Mouse (Mus musculus) lung, postnatal 10 days (tissue): ENCODE measurements around the gene Olfr1391.
"Not testable (repeated sequence)": the region's sequence is repeated elsewhere in the genome, so short reads cannot be mapped to it uniquely, and the experiment has no call there.

ENCODE experiments used
- DNase-seq: peaks from one replicate; pipeline ENCODE4 v3.0.0; 2021

Olfr1391 gene

GRCm38 (mm10) chr11:49322442-49322841 is at the start of gene Olfr1391:
Gene Olfr1391, plus strand, starts transcription at chr11:49322742.
- no peak for DNase-seq

DNA sequence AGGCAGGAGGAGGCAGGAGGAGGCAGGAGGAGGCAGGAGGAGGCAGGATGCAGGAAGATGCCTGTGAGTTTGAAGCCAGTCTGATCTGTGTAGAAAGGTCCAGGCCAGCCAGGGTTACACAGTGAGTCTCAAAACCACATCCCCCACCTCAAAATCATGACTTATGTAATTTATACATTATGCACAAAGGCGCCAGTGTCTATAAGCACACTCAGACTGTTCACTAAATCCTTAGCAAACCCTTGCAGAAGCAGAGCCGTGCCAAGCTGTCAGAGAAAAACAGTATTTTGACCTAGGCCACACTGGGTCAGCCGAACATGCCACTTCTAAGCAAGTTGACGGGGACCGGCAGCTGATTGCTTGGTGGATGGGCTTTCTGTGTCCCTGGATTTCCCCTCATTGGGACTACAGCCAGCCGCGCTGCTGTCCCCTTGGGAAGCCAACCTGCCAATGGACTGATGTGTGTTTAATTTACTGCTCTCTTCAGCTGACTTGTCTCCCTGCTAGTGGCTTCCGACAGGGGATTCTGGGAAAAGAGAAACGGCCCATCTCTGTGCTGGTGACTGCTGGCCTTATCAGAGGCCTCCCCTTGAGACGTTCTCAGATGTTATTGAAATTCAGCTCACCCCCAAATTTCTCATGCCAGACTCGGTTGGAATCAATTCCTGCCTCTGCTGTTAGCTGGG is 48.6 kb upstream of the Olfr1391 start:
- no peak for DNase-seq

DNA sequence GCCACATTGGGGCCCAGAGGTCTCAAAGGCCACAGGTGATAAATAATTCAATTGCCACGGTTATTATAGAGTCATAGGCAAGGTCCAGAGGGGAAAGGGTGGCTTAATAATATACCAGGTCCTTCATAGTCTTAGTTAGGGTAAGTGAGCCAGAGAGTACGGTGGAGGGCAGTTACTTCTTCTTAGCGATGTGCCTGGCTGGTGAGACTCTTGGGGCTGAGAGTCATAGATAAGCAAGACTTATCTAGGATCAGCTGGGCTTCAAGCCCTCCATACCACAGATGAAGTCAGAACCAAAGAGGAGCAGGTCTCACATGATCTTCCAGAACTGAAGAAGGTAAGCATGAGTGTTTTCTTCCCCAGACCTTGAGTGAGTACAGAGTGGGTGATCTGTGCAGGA is 44.3 kb upstream of the Olfr1391 start, which contains the start of gene Olfr1393:
Gene Olfr1393, plus strand, starts transcription at position 83 of the 400 bp plus-strand sequence.
- no peak for DNase-seq

GRCm38 (mm10) chr11:49284982-49285381 is 37.6 kb upstream of the Olfr1391 start, which contains the start of gene Olfr1392:
Gene Olfr1392, plus strand, starts transcription at chr11:49285282.
- not testable (repeated sequence) for DNase-seq

GRCm38 (mm10) chr11:49287251-49287650 is 35.3 kb upstream of the Olfr1391 start:
- no peak for DNase-seq

DNA sequence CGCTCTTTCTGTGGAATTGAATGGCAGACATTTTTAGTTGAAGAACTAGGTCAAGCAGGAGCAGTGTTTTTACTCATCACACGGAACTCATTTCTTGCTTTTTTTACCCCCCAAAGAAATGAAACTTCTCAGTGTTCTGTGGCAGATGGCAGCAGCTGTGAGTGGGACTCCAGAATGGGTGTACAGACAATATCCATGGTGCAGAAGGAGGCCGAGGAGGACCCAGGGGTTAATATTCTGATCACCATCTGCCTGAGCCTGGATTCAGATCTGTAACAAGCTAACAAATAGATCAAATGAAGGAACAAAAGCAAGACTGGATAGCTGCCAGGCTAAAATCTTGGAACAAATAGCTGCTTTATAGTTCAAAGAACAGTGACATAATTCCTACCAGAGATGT is 29.8 kb upstream of the Olfr1391 start:
- DNase-seq, result no peak

GRCm38 (mm10) chr11:49304441-49304840 is 18.1 kb upstream of the Olfr1391 start, which contains the start of gene Olfr10:
Gene Olfr10, plus strand, starts transcription at chr11:49304741.
- no peak for DNase-seq

DNA sequence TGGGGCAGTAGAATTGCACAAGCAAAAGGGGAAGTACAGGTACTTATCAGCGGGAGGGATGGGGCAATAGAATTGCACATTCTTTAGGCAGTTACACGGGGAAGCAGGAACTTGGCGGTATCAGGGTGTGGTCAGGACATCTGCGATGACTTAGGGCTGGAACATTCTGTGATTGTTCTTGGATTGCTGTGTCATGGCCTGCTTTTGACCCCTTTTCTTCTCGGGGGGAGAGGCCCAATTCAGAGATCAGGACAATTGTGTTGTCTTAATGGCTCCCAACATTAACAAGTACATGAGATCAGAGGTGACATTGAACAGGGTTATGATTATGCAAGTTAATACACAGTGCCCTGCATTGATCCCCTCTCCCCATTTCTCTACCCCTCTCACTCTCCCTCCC is 14.0 kb upstream of the Olfr1391 start:
- not testable (repeated sequence) for DNase-seq

DNA sequence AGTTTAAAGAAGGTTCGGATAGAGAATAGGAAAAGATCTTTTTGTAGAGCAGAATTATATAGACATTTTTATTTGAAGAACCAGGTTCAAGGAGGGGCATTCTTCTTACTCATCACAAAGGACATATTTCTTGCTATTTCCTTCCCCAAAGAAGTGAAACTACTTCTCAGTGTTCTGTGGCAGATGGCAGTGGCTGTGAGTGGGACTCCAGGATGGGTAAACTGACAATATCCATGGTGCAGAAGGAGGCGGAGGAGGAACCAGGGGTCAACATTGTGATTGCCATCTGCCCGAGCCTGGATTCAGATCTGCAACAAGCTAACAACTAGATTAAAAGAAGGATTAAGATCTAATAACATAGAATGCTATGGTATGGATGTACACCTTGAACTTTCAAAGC is 4.2 kb downstream of the Olfr1391 start:
- no peak for DNase-seq

- no peak for DNase-seq
Observed at GRCm38 (mm10) chr11:49329686-49330085, 7.1 kb downstream of the Olfr1391 start.

- no peak for DNase-seq
Observed at GRCm38 (mm10) chr11:49334888-49335287, 12.3 kb downstream of the Olfr1391 start, which contains the start of gene Olfr1390. Gene Olfr1390, plus strand, starts transcription at chr11:49335188.

GRCm38 (mm10) chr11:49337150-49337832 is 14.7 kb downstream of the Olfr1391 start:
- no peak for DNase-seq
